Mouse (Mus musculus) thymus, adult 2 months (tissue): ENCODE data around the gene Kif1bp. TPM values are rescaled to one million over a fixed set of nuclear protein-coding genes. Genes with fewer than 3 reads are reported as not detected.

Experiments used
- DNase-seq: peaks from one replicate; pipeline ENCODE4 v3.0.0; 2021
- H3K27ac ChIP-seq: fragments of 200-500 bp; 2 replicates; pipeline ENCODE4 v1.5.1; 2012; ENCODE audit warnings: low read length, control low read depth; ENCODE audit not compliant: control insufficient read depth, insufficient read depth
- H3K27me3 ChIP-seq: fragments of 200-500 bp; 2 replicates; pipeline ENCODE4 v1.6.1; 2012; ENCODE audit warnings: mild to moderate bottlenecking, low read length, moderate library complexity, mixed read lengths; ENCODE audit not compliant: control insufficient read depth, insufficient read depth
- H3K36me3 ChIP-seq: fragments of 200-500 bp; 2 replicates; pipeline ENCODE4 v1.6.1; 2012; ENCODE audit warnings: mild to moderate bottlenecking, low read length, moderate library complexity; ENCODE audit not compliant: control insufficient read depth, insufficient read depth
- H3K4me1 ChIP-seq: fragments of 200-500 bp; replicated peaks from 2 replicates; pipeline ENCODE4 v1.6.1; 2012; ENCODE audit warnings: low read length; ENCODE audit not compliant: control insufficient read depth, insufficient read depth
- H3K4me3 ChIP-seq: fragments of 200-500 bp; 2 replicates; pipeline ENCODE4 v1.5.1; 2012; ENCODE audit warnings: mild to moderate bottlenecking, low read length, control low read depth, moderate library complexity; ENCODE audit not compliant: control insufficient read depth, insufficient read depth
- CTCF ChIP-seq: fragments of 200-500 bp; IDR thresholded peaks from 2 replicates; pipeline ENCODE4 v1.5.1; 2012; ENCODE audit warnings: mild to moderate bottlenecking, control low read depth, low read length, moderate library complexity, borderline replicate concordance; ENCODE audit not compliant: control insufficient read depth, poor library complexity, insufficient read depth; ENCODE audit errors: extremely low read depth
- POLR2A ChIP-seq: fragments of 200-500 bp; IDR thresholded peaks from 2 replicates; pipeline ENCODE4 v1.6.1; 2012; ENCODE audit warnings: mild to moderate bottlenecking, low read length, control low read depth, moderate library complexity; ENCODE audit not compliant: control insufficient read depth, poor library complexity, insufficient read depth; ENCODE audit errors: extremely low read depth
- WGBS: fragments of 180-500 bp; shearing (Covaris S2); methylation state at CpG from one replicate; pipeline ENCODE4 v1.1.7; 2018; 5-methylcytosine and 5-hydroxymethylcytosine counted together
- polyA plus RNA-seq: library from polyadenylated mRNA; depleted of rRNA; stranded (reverse); fragments of >200 nt; gene quantifications from 2 replicates; pipeline ENCODE4 v1.2.3, GENCODE M21; 2012; rRNA removed

The Kif1bp gene
- 43.4 and 45.7 TPM in 2 replicates for polyA plus RNA-seq

GRCm38 (mm10) chr10:62578338-62579100, at the start of gene Kif1bp:
Gene Kif1bp (minus strand): TSS chr10:62578457.
- peak; percentile 96 for DNase-seq
- H3K27ac ChIP-seq: no peak within 1 kb of the TSS
- H3K27me3 ChIP-seq: no peaks in the 10 kb centered on the region
- H3K4me3 ChIP-seq: peak within 1 kb of the TSS; percentile 79
- 0 out of 2 replicates have a peak, but pooled peaks have one; percentile 47 for TF ChIP-seq CTCF
- peak; percentile 67 for TF ChIP-seq POLR2A
- H3K4me1 ChIP-seq: peaks cover 4% of the 10 kb centered on the region
- peaks cover 26% of the 10 kb centered on the region for H3K36me3 ChIP-seq
- 7% methylated on average over 33 of the region's 33 CpGs for WGBS

GRCm38 (mm10) chr10:62604161-62604560, 25.9 kb upstream of the Kif1bp start:
- DNase-seq: no peak
- Histone ChIP-seq H3K4me1 (peaks cover 11% of the 10 kb centered on the region), H3K4me3 (no peak overlapping the region), H3K27me3 (no peaks in the 10 kb centered on the region), H3K27ac (no peak overlapping the region), H3K36me3 (no peaks in the 10 kb centered on the region)
- 97% methylated on average over 3 of the region's 3 CpGs for WGBS
- no peak for TF ChIP-seq CTCF
- TF ChIP-seq POLR2A: no peak

- no peak for DNase-seq
- 74% methylated on average over 12 of the region's 12 CpGs for WGBS
- H3K27me3 ChIP-seq: no peaks in the 10 kb centered on the region
- H3K36me3 ChIP-seq: peaks cover under 1% of the 10 kb centered on the region; the same call in 1 of the 2 replicates
- no peak overlapping the region for H3K27ac ChIP-seq
- no peak overlapping the region for H3K4me3 ChIP-seq
- TF ChIP-seq POLR2A (no peak), CTCF (no peak)
- peaks cover 11% of the 10 kb centered on the region for H3K4me1 ChIP-seq
These were observed 25.2 kb upstream of the Kif1bp start for GRCm38 (mm10) chr10:62603233-62604030.

- peak; percentile 90 for DNase-seq
- Histone ChIP-seq H3K27ac (peak within 1 kb of the TSS; percentile 40), H3K4me1 (peaks cover 11% of the 10 kb centered on the region), H3K4me3 (peak within 1 kb of the TSS; percentile 84), H3K27me3 (no peaks in the 10 kb centered on the region), H3K36me3 (peaks cover 10% of the 10 kb centered on the region)
- WGBS: 2% methylated on average over 53 of the region's 53 CpGs
- TF ChIP-seq POLR2A (peak; percentile 83; the same call in 1 of the 2 replicates), CTCF (no peak; the same call in none of the 2 replicates)
These were observed 24.2 kb upstream of the Kif1bp start, which contains the start of gene Ddx21 for GRCm38 (mm10) chr10:62602177-62603040. Gene Ddx21 (minus strand): TSS chr10:62602281.

- under 1% methylated on average over 23 of the region's 23 CpGs for WGBS
- TF ChIP-seq CTCF (no peak), POLR2A (no peak)
- Histone ChIP-seq H3K4me1 (peaks cover 11% of the 10 kb centered on the region), H3K36me3 (peaks cover 12% of the 10 kb centered on the region), H3K27ac (no peak overlapping the region), H3K4me3 (peak overlapping the region; percentile 84), H3K27me3 (no peaks in the 10 kb centered on the region)
- DNase-seq: no peak
These were observed 23.5 kb upstream of the Kif1bp start for GRCm38 (mm10) chr10:62601833-62602176.
